Mouse (Mus musculus): ENCODE measurements around the gene Atn1.

The Atn1 gene

GRCm38 (mm10) chr6:124767920-124768703 is 11.8 kb upstream of the Atn1 start:
- DNase-seq (ENCODE audit: low read depth), result no peak

GRCm38 (mm10) chr6:124767536-124767919 is 11.2 kb upstream of the Atn1 start:
- DNase-seq (ENCODE audit: low read depth), result no peak

GRCm38 (mm10) chr6:124765951-124766350 is 9.6 kb upstream of the Atn1 start:
- no peak for DNase-seq (ENCODE audit: low read depth)

DNA sequence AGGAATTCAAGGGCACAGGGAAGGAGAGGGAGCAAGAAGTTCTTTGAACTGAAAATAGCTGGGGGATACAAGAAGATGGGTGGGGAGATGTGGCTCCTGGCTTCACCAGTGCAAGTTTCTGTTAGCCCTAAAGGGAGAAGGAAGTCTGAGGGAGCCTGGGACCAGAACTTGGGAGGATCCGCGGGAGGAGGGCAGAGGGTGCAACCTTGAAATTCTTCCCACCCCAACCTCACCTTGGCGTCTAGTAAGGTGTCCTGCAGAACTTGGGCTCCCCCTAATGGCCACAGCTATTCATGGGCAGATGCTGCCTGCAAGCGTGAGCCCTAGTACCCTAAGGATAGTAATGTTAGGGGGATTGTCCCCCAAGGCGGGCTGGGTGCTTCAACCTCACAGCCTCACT is 2.9 kb upstream of the Atn1 start:
- DNase-seq (ENCODE audit: low read depth), result peak; percentile 73

GRCm38 (mm10) chr6:124758849-124759232 is 2.5 kb upstream of the Atn1 start:
- no peak for DNase-seq (ENCODE audit: low read depth)

DNA sequence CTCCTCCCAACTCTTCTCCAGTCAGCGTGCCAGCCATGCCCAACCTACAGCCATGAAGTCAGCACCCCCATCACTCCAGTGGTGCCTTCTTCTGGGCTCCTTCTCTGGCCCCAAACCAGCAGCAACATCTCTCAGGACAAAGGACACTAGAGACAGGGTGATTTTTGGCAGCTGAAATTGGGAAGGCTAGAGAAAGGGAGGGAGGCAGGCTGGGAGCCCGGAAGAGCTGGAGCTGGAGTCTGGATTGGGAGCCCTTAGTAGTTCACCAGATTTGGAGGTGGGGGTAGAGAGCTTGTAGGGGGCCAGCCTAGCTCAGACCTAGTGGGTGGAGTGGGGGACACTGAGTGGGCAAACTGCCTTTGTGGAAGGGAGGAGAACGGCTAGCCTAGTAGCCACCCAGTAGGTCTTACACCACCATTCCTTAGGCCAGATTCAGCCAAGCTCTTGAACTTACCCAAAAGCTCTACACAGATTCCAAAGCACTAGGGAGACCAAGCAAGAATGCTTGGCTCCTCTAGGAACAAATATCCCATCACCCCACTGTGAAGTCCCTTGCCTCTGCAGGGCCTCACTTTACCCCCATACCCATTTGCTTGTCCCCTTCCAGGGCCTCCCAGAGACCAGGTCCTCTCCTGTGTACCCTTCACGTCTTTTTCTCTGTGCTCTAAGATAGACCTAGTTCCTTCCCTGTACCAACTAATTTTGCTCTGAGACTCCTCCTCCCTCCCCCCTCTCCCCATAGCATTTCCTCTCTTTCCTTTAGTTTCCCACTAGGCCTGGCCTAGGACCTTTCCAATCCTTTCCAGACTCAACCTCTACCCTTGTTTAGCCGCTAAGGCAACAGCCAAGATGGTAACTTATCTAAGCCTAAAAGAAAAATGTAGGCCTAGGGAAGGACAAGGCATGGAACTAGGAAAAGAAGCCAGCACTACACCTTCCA is 1.9 kb upstream of the Atn1 start:
- DNase-seq (ENCODE audit: low read depth), result no peak

GRCm38 (mm10) chr6:124757351-124757880 is 1.1 kb upstream of the Atn1 start:
- DNase-seq (ENCODE audit: low read depth), result no peak

DNA sequence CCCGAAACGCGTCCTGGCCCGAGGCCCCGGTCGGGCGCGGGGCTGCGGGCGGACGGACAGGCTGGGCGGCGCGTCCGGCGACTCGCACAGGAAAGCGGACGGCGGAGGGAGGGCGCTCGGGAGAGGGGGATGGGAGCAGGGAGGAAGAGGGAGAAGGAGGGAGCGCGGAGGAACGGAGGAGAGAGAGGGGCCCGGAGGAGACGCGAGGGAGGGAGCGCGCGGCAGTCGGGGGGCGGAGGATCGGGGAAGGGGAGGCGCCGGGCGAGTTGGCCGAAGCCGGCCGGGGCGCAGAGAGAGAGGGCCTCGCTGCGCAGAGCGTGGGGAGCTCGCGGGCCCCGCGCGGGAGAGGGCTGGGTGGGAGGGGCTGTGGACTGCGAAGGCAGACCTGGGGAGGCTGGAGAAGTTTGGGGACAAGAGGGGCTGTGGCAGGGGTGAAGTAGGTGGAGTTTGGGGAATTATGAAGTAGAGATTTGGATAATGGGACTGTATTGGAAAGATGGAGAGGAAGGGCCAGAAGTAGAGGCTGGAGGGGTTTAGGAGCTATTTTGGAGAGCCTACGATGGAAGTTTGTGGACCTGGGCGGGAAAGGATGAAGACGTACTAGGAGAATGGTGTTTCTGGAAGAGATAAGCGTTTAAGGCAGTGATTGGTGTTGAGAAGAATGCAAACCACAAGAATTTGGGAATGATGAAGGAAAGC is 477 bp upstream of the Atn1 start:
- no peak for DNase-seq (ENCODE audit: low read depth)

GRCm38 (mm10) chr6:124755306-124755705 is 1.0 kb downstream of the Atn1 start:
- DNase-seq (ENCODE audit: low read depth), result no peak

DNA sequence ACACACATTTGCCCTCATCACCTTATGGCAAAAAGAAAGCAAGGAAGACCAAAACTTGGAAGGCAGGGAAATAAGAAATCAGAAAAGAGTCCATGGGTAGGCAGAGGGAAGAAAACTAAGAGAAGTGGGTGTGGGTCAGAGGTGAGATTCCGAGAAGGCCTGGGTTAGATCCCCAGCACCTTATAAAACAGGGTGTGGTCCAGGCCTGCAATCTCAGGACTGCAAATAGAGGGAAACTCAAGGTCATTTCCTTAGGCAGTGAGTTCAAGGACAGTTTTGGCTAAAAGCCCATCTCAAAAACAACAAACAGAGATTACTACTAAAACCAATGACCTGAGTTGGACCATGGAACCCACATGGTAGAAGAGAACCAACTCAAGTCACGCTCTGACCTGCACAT is 2.5 kb downstream of the Atn1 start:
- DNase-seq (ENCODE audit: low read depth), result no peak

DNA sequence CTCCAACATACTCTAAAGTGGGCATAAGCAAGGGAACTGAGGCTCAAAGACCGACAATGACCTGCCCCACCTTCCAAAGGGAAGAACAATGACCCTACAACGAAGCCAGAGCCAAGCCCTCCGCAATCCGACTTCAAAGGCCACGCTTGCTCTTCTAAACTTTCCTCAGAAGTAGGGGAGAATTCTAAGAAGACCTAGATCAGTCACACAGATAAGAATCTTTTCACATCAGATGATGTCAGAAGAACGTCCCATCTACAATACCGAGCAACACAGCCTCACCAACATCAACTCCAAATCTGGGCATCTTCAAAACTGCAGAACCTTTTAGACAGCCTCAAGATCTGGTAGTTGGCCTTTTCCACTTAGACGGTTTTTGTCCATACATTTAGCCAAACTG is 5.9 kb downstream of the Atn1 start:
- DNase-seq (ENCODE audit: low read depth), result no peak

GRCm38 (mm10) chr6:124746654-124747632 is 9.4 kb downstream of the Atn1 start:
- no peak for DNase-seq (ENCODE audit: low read depth)

GRCm38 (mm10) chr6:124746296-124746605 is 10.1 kb downstream of the Atn1 start:
- no peak for DNase-seq (ENCODE audit: low read depth)

DNA sequence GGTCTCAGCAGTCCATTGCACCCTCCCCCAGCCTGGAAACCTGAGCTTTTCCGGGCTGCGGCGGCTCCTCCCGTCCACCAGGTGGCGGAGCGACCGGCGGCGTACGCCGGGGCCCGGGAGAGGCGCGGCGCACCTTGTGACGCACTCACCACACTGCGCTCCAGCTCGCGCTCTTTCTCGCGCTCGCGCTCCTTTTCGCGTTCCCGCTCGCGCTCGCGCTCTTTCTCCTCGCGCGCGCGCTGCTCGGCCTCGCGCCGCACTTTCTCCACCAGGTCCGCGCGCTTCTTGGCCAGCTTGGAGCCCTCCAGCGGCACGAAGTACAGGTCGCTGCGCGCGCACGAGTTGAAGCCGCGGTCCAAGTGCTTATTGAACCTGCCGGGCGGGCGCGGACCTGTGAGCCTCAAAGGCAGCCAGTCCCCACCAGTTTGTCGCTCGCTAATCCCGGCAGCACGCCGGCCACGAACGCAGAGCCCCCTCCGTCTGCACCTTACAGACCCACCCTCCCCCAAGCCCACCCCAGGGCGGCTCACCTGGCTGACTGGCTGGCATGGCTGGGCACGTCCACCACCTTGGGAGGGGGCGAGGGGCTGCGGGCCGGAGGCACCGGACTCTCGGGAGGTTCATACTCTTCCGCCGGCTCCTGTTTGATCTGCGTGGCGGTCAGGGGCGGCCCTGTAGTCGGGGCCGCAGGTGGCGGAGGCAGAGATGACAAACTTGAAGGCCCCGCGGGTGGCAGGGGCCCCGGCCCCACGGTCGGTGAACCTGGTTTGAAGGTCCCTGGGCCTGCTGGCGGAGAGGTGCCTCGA is 10.6 kb downstream of the Atn1 start:
- DNase-seq (ENCODE audit: low read depth), result peak; percentile 93

- DNase-seq (ENCODE audit: low read depth), result no peak
Measured at GRCm38 (mm10) chr6:124744755-124745321, 11.5 kb downstream of the Atn1 start.

DNA sequence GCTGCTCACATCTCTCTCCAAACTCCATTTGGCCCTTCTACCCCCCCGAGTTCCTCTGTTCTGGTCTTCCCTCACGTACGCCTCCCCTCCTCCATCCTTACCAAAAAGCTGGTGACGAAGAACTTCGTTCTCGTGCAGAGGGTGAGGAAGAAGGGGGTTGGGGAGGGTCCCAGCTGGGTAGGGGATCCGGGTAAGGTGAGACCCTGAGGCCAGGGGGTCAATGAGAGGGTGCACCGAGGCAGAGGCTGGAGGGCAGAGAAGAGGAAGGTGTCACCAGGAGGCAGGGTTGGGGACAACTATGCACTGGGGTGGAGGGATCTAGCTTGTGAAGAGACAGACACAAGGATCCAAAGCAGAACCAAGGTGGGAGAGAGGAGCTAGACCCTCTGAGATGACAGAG is 12.7 kb downstream of the Atn1 start:
- no peak for DNase-seq (ENCODE audit: low read depth)

DNA sequence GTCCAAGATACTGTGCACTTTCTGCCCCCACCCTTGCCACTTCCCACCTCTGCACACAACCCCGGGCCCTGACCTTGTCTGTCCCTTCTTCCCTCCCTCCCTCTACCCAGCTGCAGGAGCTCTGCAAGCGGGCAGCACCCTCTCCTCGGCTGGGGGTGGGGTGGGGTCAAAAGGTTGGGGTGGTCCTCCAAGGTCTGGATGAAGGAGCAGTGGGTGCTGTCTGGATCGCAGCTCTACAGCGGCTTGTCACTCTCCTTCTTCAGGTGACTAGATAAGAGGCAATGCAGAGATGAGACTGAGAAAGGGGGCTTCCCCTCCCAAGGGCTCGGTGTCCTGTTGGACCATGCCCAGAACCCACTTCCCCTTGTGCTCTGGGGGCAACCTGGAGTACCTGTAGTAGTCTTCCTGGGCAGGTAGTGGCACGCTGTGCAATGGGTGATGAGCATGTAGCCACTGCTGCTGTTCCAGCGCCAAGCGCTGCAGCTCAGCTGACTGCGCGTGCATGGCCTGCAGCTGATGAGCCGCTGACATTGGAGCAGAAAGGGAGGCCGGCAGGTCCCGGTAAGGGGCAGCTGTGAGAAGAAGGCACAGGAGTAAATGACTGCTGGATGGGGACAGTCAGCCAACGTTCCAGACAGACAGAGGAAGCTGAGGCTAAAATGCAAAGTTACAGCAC is 13.3 kb downstream of the Atn1 start:
- no peak for DNase-seq (ENCODE audit: low read depth)

- no peak for DNase-seq (ENCODE audit: low read depth)
Measured at GRCm38 (mm10) chr6:124741842-124742241, 14.5 kb downstream of the Atn1 start.
